Mouse (Mus musculus) adrenal gland, postnatal 10 days (tissue): Measurements from ENCODE around the gene Iqcd. TPM values are rescaled to one million over a fixed set of nuclear protein-coding genes. Genes with fewer than 3 reads are reported as not detected.

ENCODE experiments used
- total RNA-seq, 2 experiments: library from RNA; stranded (reverse); gene quantifications; 2 replicates each; pipeline ENCODE4 v1.2.3; 2021

Iqcd gene
- total RNA-seq, 2 experiments from 2014 or later = 0.42 to 0.51 TPM

Other genes with a start within 250 kb of the Iqcd start
- gene Lhx5, start 157.3 kb upstream of the Iqcd start, total RNA-seq = not detected
- gene Sdsl, start 116.2 kb upstream of the Iqcd start, total RNA-seq = 10 to 100 TPM; 33.5 to 38.3 TPM
- gene Sds, start 112.5 kb upstream of the Iqcd start, total RNA-seq = 10 to 100 TPM in 1 of 2 experiments, 1 to 10 TPM in 1; 2.5 to 20.1 TPM
- 10 to 100 TPM; 61.8 to 64.4 TPM for gene Plbd2, start 85.4 kb upstream of the Iqcd start, total RNA-seq
- 10 to 100 TPM; 35.2 to 39.3 TPM for gene Slc8b1, start 77.8 kb upstream of the Iqcd start, total RNA-seq
- gene Tpcn1, start 343 bp upstream of the Iqcd start, total RNA-seq = 10 to 100 TPM; 53.1 to 60.4 TPM
- 10 to 100 TPM; 12.9 to 17.4 TPM for gene Rita1, start 23.6 kb downstream of the Iqcd start, total RNA-seq
- gene Ddx54, start 23.7 kb downstream of the Iqcd start, total RNA-seq = 10 to 100 TPM; 36.0 to 36.1 TPM
- gene Cfap73, start 45.2 kb downstream of the Iqcd start, total RNA-seq = under 1 TPM in 1 of 2 experiments, not detected in 1; 0.42 TPM
- 1 to 10 TPM; 6.9 to 8.9 TPM for gene Rasal1, start 59.8 kb downstream of the Iqcd start, total RNA-seq
- gene Dtx1, start 122.9 kb downstream of the Iqcd start, total RNA-seq = 1 to 10 TPM; 7.4 to 9.2 TPM
- gene Oas2, start 160.8 kb downstream of the Iqcd start, total RNA-seq = under 1 TPM; 0.09 to 0.24 TPM
- under 1 TPM; 0.15 to 0.21 TPM for gene Oas3, start 188.6 kb downstream of the Iqcd start, total RNA-seq
- gene Oas1e, start 206.5 kb downstream of the Iqcd start, total RNA-seq = not detected
- gene Oas1c, start 223.5 kb downstream of the Iqcd start, total RNA-seq = 1 to 10 TPM; 1.0 to 1.1 TPM